Mouse (Mus musculus): ENCODE measurements around the gene Kcnmb4.

Gene Kcnmb4

DNA sequence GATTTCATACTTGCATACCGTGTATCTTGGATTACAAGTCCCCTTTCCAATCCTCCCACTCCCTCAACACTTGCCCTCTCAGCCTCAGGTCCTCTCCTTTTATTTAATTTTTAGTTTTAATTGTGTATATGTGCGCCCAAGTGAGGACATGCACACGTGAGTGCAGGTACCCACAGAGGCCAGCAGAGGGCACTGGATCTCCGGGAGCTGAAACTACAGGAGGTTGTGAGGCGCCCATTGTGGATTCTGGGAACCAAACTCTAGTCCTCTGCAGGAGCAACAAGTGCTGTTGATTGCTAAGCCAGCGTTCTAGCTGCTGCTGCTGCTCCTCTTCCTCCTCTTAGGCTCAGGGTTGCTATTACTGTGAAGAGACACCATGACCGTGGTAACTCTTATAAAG, 20.9 kb downstream of the Kcnmb4 start:
- no peak for DNase-seq (ENCODE audit: low spot score in 2 of 2)

- no peak for DNase-seq (ENCODE audit: low spot score in 2 of 2)
Measured at GRCm38 (mm10) chr10:116450621-116451020, 23.1 kb downstream of the Kcnmb4 start.

DNA sequence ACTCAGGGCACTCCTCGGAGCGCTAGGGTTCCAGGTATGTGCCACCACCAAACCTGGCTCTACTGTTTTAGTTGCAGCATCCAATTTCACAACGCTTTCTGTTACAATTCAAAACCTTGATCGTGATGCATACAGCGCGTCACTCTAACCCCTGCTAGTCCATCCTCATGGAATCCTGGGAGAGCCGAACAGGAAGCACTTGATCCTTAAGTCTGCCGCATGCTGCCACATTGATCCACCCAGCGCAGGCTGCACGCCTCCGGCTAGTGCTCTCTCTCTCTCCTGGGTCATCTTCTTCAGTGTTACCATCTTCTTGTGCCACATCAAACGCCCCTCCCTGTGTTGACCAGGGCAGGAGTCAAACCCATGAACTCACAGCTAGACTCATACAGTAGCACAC, 25.5 kb downstream of the Kcnmb4 start:
- no peak for DNase-seq (ENCODE audit: low spot score in 2 of 2)

GRCm38 (mm10) chr10:116447176-116447575, 26.5 kb downstream of the Kcnmb4 start:
- DNase-seq (ENCODE audit: low spot score in 2 of 2), result no peak

- DNase-seq (ENCODE audit: low spot score in 2 of 2), result no peak
Measured at GRCm38 (mm10) chr10:116446040-116446439, 27.6 kb downstream of the Kcnmb4 start.

DNA sequence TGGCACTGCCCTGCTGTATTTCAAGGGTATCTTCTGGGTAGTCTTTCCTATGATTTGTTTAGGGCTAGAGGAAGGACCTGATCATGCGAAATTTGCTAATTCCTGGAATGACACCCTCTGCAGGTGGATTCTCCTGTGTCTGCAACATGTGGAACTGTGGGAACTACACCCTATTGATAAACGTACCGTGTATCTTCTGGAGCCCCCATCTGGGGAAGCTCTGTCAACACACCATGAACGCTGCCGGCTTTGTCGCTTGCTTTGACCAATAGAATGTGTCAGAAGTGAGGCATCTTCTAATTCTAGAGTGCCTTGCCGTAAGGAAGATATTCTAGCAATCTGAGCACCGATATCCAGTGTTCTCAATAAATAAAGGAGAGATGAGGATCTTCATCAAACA, 28.9 kb downstream of the Kcnmb4 start:
- no peak for DNase-seq (ENCODE audit: low spot score in 2 of 2)

DNA sequence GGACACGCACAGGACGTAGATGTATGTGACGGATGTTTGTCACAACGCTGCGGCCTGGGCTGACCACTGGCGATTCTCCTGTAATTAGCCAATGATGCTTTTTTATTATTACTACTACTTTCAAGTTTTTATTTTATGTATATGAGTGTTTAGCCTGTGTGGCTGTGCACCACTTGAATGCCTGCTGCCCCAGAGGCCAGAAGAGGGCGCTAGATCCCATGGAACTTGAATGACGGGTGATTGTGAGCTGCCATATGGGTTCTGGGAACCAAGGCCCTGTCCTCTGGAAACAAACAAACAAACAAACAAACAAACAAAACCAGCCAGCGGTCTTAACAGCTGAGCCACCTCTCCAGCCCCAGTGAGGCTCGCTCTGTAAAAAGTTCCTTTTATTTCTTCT, 29.3 kb downstream of the Kcnmb4 start:
- DNase-seq (ENCODE audit: low spot score in 2 of 2), result no peak

GRCm38 (mm10) chr10:116440946-116441345, 32.7 kb downstream of the Kcnmb4 start:
- DNase-seq (ENCODE audit: low spot score in 2 of 2), result no peak

DNA sequence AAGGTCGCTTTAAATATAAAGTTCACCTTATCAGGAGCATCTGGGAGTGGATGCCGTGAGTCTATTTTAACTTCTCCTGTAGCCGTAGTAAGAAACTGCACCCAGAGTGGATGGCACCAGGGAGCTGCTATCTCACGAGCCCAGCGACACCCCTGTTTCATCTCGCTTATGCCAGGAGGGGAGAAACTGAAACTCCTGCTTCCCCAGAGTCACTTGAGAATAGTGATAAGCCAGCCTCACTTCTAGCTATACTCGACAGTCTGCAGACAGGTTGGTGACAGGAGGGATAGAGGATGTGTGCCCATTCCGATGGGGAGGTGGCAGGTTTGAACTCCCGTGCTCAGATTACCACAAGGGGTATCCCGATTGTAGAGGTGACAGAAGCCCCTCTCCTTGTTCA, 33.6 kb downstream of the Kcnmb4 start:
- DNase-seq (ENCODE audit: low spot score in 2 of 2), result no peak

- no peak for DNase-seq (ENCODE audit: low spot score in 2 of 2)
Measured at GRCm38 (mm10) chr10:116435455-116435854, 38.2 kb downstream of the Kcnmb4 start.

GRCm38 (mm10) chr10:116432421-116432820, 41.3 kb downstream of the Kcnmb4 start:
- DNase-seq (ENCODE audit: low spot score in 2 of 2), result no peak

DNA sequence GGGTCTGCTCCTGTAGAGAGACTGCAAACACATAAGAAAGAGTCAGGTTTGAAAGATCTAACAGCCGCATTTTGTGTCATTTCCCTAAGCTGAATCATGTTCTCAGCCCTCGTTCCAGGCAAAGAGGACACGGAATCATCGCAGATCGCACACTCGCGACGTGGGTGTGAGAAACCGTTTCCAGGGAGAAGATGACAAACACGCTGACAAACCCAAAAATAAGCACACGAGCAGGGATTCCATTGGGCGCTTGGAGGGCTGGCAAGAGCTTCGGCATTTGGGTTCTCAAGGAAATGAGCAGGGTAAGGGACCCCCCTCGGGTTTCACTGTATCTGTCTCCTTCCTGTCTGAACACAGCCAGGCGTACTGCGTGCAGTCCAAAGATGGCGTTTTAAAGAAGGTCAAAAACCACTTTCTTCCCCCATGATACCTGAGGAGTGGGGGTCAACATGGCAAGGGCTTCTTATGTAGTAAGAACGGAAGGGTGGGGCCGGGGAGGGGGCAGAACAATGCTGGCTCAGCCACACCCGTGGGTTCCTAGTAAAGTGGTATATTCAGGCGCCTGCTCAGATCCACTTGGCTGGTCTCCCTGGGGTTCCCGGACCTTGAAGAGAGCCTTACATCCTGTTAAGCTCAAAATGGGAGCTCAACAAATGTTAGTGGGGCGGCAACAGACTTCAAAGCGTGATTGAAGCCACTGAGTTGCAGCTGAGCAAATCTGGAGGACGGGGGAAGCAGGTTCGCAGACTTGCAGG, 45.5 kb downstream of the Kcnmb4 start:
- DNase-seq (ENCODE audit: low spot score in 2 of 2), result peak; percentile 84 to 87

- no peak for DNase-seq (ENCODE audit: low spot score in 2 of 2)
Measured at GRCm38 (mm10) chr10:116426176-116426575, 47.5 kb downstream of the Kcnmb4 start.

GRCm38 (mm10) chr10:116424921-116425320, 48.8 kb downstream of the Kcnmb4 start:
- no peak for DNase-seq (ENCODE audit: low spot score in 2 of 2)

- no peak for DNase-seq (ENCODE audit: low spot score in 2 of 2)
Measured at GRCm38 (mm10) chr10:116422551-116422950, 51.1 kb downstream of the Kcnmb4 start.

DNA sequence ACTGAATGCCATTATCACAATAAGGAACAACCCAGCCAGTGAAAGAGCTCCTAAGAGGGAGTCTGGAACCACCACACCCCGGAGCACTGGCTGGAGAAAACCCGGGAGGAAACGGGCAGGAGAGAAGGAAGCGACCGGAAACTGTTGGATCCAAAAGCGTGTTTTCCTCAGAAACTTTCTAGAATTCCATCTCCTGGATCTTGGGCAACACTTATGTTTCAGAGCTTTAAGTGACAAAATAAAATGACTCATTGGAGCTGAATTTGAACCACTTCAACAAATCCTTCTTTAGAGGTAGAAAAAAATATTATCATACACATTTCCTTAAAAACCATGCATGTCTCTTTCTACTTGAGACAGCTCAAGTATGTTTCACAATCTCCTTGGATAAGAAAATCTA, 52.7 kb downstream of the Kcnmb4 start:
- no peak for DNase-seq (ENCODE audit: low spot score in 2 of 2)

- no peak for DNase-seq (ENCODE audit: low spot score in 2 of 2)
Measured at GRCm38 (mm10) chr10:116418121-116418726, 55.5 kb downstream of the Kcnmb4 start.

DNA sequence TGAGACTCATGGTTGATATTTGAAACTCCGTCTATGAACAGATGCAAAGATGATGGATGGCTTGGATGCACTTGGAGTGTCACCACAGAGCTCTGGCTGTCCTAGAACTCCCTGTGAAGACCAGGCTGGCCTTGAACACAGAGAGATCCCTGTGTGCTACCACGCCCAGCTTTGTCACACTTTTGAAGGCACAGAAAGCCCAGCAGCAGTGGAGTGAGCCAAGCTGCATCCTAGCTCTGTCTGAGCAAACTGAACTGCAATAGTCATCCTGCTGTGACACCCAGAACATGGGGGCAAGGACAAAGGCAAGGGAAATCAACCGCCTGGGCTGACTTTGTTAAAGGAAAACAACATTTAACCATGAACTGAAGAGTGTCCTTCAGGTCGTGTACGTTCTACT, 57.0 kb downstream of the Kcnmb4 start:
- DNase-seq (ENCODE audit: low spot score in 2 of 2), result no peak

DNA sequence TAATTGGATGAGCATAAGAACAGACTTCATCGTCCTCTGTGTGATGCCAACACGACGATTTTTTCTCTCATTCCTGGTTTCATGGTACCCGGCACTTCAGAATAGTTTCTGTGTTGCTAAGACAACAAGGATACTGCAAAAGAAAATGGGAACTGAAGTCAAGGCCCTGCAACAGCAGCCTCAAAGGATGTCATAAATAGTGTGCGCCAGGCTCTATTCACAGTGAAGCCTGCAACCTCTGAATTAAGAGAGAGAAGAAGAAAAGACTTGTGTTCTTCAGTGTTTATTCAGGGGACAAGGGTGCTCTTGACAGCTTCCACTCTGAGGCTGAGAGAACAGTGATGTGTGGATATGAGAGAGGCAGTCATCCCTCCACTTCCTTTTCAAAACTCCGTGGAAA, 57.5 kb downstream of the Kcnmb4 start:
- no peak for DNase-seq (ENCODE audit: low spot score in 2 of 2)

GRCm38 (mm10) chr10:116410826-116411225, 62.9 kb downstream of the Kcnmb4 start:
- DNase-seq (ENCODE audit: low spot score in 2 of 2), result no peak

DNA sequence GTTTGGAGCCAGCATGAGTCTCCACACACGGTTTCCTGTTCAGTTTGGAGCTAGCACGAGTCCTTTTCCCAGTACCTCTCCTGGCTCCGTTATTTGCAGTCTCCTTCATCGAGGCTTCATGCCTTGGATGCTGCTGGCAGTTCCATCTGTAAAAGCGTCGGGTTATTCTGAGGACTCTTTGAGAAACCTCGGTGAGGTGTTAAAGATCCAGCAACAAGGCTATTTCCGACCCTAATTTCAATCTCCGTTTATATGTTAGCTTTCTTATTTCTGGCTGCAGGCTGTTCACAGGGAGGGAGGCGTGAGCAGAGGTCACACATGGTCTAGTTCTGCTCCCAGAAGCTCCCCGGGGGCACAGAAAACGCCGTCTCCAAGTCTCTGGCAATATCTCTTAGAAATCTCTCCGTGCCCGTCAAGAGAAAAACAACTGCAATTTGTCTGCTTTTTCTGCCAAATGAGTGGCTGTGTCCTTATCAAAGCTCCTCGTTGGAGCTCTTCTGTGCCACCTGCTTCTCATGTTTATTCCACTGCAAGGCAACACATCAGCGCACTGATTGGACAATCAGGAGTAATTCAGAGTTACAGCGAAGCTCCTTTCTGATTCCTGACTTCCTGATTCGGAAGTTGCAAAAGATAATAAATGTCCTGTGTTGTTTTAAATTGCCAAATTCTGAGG, 65.9 kb downstream of the Kcnmb4 start:
- no peak for DNase-seq (ENCODE audit: low spot score in 2 of 2)

DNA sequence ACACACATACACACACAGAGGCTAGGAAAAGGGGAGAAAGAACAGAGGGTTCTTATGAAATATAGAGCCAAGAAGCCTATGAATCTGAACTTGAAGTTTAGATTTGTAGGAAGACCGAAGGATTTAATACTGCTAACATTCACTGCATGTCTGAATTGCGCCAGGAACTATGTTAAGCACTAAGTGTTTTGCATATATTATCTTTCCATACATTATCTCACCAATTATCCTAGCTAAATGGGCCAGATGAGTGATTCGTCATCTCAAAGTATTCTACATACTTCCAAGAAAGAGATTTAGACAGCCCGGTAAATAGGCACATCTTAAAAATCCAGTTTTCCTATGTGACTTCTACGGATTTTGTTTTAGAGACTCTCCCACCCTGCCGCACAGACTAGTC, 68.7 kb downstream of the Kcnmb4 start:
- no peak for DNase-seq (ENCODE audit: low spot score in 2 of 2)

DNA sequence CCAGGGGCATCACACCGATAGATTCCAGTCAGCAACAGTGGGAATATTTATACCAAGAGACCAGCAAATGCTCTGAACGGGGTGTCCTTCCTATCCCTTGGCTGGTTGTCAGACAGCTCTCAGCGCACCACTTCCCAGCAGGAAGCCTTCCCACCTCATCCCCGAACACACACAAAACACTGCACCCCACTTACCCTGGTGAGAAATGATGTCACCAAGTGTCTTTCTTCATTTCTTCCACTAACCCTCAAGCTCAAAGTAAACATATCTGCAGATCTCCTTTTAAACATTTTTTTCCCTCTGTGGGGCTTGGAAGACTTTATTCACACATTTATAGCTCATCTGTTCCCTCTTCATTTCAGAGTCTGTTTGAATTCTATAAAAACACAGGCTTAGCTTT, 70.0 kb downstream of the Kcnmb4 start:
- peak in 1 of 2 experiments; percentile 35 for DNase-seq (ENCODE audit: low spot score in 2 of 2)

Measured in right cerebral cortex, adult 2 months (tissue).